Mouse (Mus musculus) limb, embryonic 12.5 days (tissue): ENCODE data around the gene Cyp2s1. TPM values are rescaled to one million over a fixed set of nuclear protein-coding genes. Genes with fewer than 3 reads are reported as not detected.
A peak's percentile ranks its signal among the peaks of the same experiment; 100 is the strongest.

Experiments
- ATAC-seq: fragments of 200-750 bp; cut with Nextera tagmentation; 2 replicates; pipeline ENCODE4 v1.8.0; 2017; ENCODE audit warnings: low read depth, moderate TSS enrichment; ENCODE audit not compliant: insufficient number of reproducible peaks, insufficient read depth, low FRiP score, low TSS enrichment
- H3K27ac ChIP-seq: fragments of 300-500 bp; sonication (generic); 2 replicates; pipeline ENCODE4 v1.5.1; 2016; ENCODE audit warnings: mild to moderate bottlenecking, moderate library complexity
- H3K27me3 ChIP-seq: fragments of 300-500 bp; sonication (generic); 2 replicates; pipeline ENCODE4 v1.6.1; 2016; ENCODE audit warnings: mild to moderate bottlenecking, moderate library complexity
- H3K36me3 ChIP-seq: fragments of 300-500 bp; sonication (generic); 2 replicates; pipeline ENCODE4 v1.6.1; 2016; ENCODE audit warnings: mild to moderate bottlenecking, moderate library complexity
- H3K4me1 ChIP-seq: fragments of 300-500 bp; sonication (generic); replicated peaks from 2 replicates; pipeline ENCODE4 v1.6.1; 2016
- H3K4me2 ChIP-seq: fragments of 300-500 bp; sonication (generic); 2 replicates; pipeline ENCODE4 v1.6.1; 2016; ENCODE audit warnings: mild to moderate bottlenecking, moderate library complexity
- H3K4me3 ChIP-seq: fragments of 300-500 bp; sonication (generic); replicated peaks from 2 replicates; pipeline ENCODE4 v1.5.1; 2016; ENCODE audit warnings: mild to moderate bottlenecking
- H3K9ac ChIP-seq: fragments of 300-500 bp; sonication (generic); replicated peaks from 2 replicates; pipeline ENCODE4 v1.6.1; 2016; ENCODE audit warnings: mild to moderate bottlenecking, moderate library complexity
- H3K9me3 ChIP-seq: fragments of 300-500 bp; sonication (generic); 2 replicates; pipeline ENCODE4 v1.6.1; 2016; ENCODE audit warnings: mild to moderate bottlenecking, moderate library complexity
- WGBS: fragments of 180-500 bp; shearing (Covaris S2); methylation state at CpG from one replicate; pipeline ENCODE4 v1.1.7; 2016; 5-methylcytosine and 5-hydroxymethylcytosine counted together
- polyA plus RNA-seq: library from polyadenylated mRNA; unstranded; fragments of >200 nt; fragmentation: Nextera tagmentation; extraction: Ambion mirVana; gene quantifications from 2 replicates; pipeline ENCODE4 v1.2.1, GENCODE M21; 2016

The Cyp2s1 gene
- 1.2 and 2.1 TPM in 2 replicates for polyA plus RNA-seq

DNA sequence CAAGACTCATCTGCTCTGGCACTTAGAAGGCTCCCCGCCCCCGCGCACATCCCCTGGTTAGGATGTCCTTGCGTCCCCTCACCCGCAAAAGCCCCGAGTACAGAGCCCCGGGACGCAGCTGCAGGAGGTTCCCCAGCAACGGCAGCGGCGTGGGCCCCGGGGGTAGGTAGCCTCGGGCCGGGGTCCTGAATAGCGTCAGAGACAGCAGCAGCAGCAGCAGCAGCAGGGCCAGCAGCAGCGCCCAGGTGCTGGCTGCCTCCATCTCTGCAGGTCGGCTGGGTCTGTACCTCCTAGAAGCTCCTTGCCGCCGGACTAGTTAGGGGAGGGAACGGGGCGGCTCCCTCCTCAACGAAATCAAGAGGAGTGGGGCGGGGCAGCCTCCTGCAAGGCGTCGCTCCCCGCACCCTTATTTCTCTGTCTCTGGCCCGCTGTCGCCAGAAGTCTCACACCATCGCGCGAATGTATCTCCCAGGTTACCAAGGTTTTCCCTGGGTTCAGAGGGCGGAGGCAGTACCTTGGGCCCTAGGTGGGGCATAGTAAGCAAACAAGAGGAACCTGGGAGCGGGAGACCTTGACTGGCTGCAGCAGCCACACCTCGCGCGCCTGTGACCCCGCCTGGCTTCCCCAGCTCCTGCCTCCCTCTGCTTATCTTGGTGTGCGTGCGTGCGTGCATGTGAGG, at the start of gene Cyp2s1:
TSS of gene Cyp2s1 (minus strand) at position 673 of the 679 bp plus-strand sequence.
- H3K9me3 ChIP-seq, result no peaks in the 10 kb centered on the region
- peaks cover 5% of the 10 kb centered on the region; the same call in 1 of the 2 replicates for H3K4me1 ChIP-seq
- H3K27ac ChIP-seq, result no peak within 1 kb of the TSS
- peak within 1 kb of the TSS; percentile 90 for H3K4me2 ChIP-seq
- peak within 1 kb of the TSS; percentile 50 for H3K4me3 ChIP-seq
- H3K9ac ChIP-seq, result peak within 1 kb of the TSS; percentile 57
- under 1% methylated on average over 40 of the region's 40 CpGs for WGBS
- peak; percentile 64 for ATAC-seq
- peaks cover 32% of the 10 kb centered on the region for H3K27me3 ChIP-seq
- no peaks in the 10 kb centered on the region for H3K36me3 ChIP-seq

GRCm38 (mm10) chr7:25864861-25865260, 48.1 kb upstream of the Cyp2s1 start:
- no peaks in the 10 kb centered on the region for H3K36me3 ChIP-seq
- ATAC-seq, result no peak
- no peak overlapping the region for H3K4me3 ChIP-seq
- H3K4me2 ChIP-seq, result no peak overlapping the region
- H3K27ac ChIP-seq, result no peak overlapping the region
- no peaks in the 10 kb centered on the region for H3K27me3 ChIP-seq
- 0 out of 2 replicates have a peak, but pooled peaks cover 13% of the 10 kb centered on the region for H3K9me3 ChIP-seq
- H3K4me1 ChIP-seq, result 0 out of 2 replicates have a peak, but pooled peaks cover 3% of the 10 kb centered on the region
- no peak overlapping the region for H3K9ac ChIP-seq
- WGBS, result 61% methylated on average over 5 of the region's 5 CpGs

DNA sequence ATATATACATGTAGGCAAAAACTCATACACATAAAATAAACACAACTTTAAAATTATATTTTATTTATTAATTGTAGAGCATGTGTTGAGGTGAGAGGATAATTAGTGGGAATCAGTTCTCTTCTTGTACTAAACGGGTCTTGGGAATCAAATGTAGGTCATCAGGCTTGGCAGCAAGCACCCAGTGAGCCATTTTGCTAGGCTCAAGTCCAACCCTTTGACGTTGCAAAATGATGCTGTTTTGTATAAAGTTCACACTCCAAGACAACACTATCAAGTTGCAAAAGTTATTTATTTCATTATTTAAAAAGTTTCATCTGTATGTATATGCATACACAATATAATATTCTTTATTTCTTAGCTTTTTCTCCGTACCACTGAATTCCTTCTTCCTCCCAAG, 47.0 kb upstream of the Cyp2s1 start:
- no peak overlapping the region for H3K27ac ChIP-seq
- 83% methylated on average over 3 of the region's 3 CpGs for WGBS
- H3K9me3 ChIP-seq, result 0 out of 2 replicates have a peak, but pooled peaks cover 10% of the 10 kb centered on the region
- H3K4me2 ChIP-seq, result no peak overlapping the region
- no peak for ATAC-seq
- no peak overlapping the region for H3K9ac ChIP-seq
- no peak overlapping the region for H3K4me3 ChIP-seq
- H3K36me3 ChIP-seq, result no peaks in the 10 kb centered on the region
- 0 out of 2 replicates have a peak, but pooled peaks cover 6% of the 10 kb centered on the region for H3K4me1 ChIP-seq
- H3K27me3 ChIP-seq, result no peaks in the 10 kb centered on the region

DNA sequence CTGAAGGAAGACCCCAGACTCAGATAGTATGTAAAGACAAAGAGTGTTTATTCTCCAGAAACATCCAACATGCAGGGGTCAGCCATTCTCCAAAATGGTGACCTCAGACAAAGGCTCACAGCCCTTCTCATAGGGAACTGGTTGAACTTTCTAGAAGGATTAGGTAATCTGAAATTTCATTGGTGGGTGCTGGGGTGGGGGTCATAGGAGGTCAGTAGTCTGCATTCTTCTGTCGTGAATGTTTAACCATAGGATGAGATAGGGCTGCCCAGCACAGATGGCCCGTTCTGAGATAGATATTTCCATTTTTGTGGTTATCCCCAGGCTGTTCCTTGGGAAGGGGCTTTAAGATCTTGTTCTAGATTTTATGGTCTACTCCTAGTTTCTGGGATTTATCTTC, 45.7 kb upstream of the Cyp2s1 start:
- Histone ChIP-seq H3K27me3 (no peaks in the 10 kb centered on the region), H3K9me3 (0 out of 2 replicates have a peak, but pooled peaks cover under 1% of the 10 kb centered on the region), H3K36me3 (no peaks in the 10 kb centered on the region), H3K4me2 (no peak overlapping the region), H3K9ac (no peak overlapping the region), H3K4me1 (0 out of 2 replicates have a peak, but pooled peaks cover 6% of the 10 kb centered on the region), H3K27ac (no peak overlapping the region), H3K4me3 (no peak overlapping the region)
- ATAC-seq, result no peak
- WGBS, result 74% methylated on average over 2 of the region's 2 CpGs

GRCm38 (mm10) chr7:25859962-25860870, 43.5 kb upstream of the Cyp2s1 start:
- H3K9ac ChIP-seq, result peak overlapping the region; percentile 37; the same call in 1 of the 2 replicates
- no peaks in the 10 kb centered on the region for H3K9me3 ChIP-seq
- peak overlapping the region; percentile 32 for H3K4me3 ChIP-seq
- peak overlapping the region; percentile 57 for H3K4me2 ChIP-seq
- WGBS, result 17% methylated on average over 9 of the region's 9 CpGs
- ATAC-seq, result peak; percentile 65; the same call in 1 of the 2 replicates
- 0 out of 2 replicates have a peak, but pooled peaks cover 6% of the 10 kb centered on the region for H3K4me1 ChIP-seq
- no peaks in the 10 kb centered on the region for H3K36me3 ChIP-seq
- H3K27ac ChIP-seq, result no peak overlapping the region
- H3K27me3 ChIP-seq, result no peaks in the 10 kb centered on the region

DNA sequence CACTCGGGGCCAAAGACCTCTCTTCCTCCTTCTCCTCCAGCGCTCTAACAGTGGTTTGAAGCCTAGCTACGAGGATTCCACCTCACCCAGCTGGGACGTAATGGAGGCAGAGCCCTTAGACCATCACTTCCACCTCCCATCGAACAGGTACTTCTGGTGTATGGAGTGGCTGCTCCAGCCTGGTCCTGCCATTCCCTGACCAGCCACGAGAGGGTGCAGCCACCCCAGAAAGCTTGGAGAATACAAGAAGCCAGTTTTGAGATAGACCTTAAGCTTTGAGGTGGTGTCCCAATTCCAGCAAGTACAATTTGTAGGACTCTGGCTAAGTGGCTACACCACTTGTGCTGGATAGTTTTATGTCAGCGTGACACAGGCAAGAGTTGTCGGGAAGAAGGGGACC, 38.4 kb upstream of the Cyp2s1 start:
- ATAC-seq, result no peak
- Histone ChIP-seq H3K4me2 (no peak overlapping the region), H3K9ac (no peak overlapping the region), H3K27me3 (no peaks in the 10 kb centered on the region), H3K4me1 (0 out of 2 replicates have a peak, but pooled peaks cover 5% of the 10 kb centered on the region), H3K4me3 (no peak overlapping the region), H3K9me3 (no peaks in the 10 kb centered on the region), H3K27ac (no peak overlapping the region), H3K36me3 (no peaks in the 10 kb centered on the region)
- 41% methylated on average over 8 of the region's 8 CpGs for WGBS

DNA sequence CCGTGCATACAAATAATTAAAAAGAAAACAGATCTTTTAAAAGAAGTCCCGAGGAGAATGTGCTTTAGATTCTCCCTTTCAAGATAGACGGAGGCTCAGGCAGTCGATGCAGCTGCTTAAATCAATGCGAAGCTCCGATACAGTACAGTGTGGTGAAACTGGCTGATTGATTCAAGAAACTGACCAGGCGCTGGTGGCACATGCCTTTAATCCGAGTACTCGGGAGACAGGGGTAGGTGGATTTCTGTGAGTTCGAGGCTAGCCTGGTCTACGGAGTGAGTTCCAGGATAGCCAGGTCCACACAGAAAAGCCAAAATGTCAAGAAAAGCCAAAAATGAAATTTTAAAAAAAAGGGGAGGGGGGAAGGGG, 31.7 kb upstream of the Cyp2s1 start:
- 24% methylated on average over 11 of the region's 11 CpGs for WGBS
- peak; percentile 66; the same call in 1 of the 2 replicates for ATAC-seq
- no peaks in the 10 kb centered on the region for H3K9me3 ChIP-seq
- no peaks in the 10 kb centered on the region for H3K36me3 ChIP-seq
- H3K4me2 ChIP-seq, result peak overlapping the region; percentile 50
- no peak overlapping the region for H3K27ac ChIP-seq
- H3K4me1 ChIP-seq, result no peaks in the 10 kb centered on the region
- peak overlapping the region; percentile 41 for H3K4me3 ChIP-seq
- H3K9ac ChIP-seq, result peak overlapping the region; percentile 28
- H3K27me3 ChIP-seq, result no peaks in the 10 kb centered on the region

DNA sequence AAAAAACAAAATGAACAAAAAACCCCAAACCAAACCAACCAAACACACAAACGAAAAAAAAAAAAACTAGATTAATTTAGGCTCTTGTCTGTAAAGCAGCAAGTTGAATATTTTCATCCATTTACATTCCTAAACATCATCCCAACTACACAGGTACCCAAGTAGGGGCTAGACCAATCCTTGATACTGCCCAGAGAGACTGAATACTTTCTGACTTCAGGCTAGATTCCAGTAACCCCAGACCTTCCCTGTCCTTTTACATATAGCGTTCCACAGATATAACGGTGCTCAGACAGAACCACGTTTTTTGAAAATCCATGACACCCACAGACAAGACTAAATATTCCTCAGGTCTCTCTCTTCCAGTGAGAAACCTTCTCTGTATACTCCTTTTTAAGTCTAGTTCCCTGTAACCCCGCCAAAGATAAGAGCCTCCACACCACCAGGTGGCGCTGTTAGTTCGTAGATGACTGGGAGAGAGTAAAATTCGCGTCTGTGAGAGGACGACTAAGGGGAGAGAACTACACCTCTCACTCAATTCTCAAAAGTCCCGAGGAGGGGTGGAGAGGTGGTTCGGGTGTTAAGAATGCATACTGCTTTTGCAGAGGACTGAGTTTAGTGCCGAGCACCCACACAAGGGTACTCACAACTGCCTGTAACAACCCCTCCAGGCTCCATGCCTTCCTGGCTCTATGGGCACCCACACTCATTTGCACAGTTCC, 31.2 kb upstream of the Cyp2s1 start:
- Histone ChIP-seq H3K4me3 (peak overlapping the region; percentile 41), H3K9me3 (no peaks in the 10 kb centered on the region), H3K36me3 (no peaks in the 10 kb centered on the region), H3K9ac (peak overlapping the region; percentile 28), H3K4me1 (no peaks in the 10 kb centered on the region), H3K27me3 (no peaks in the 10 kb centered on the region), H3K4me2 (peak overlapping the region; percentile 50), H3K27ac (no peak overlapping the region)
- ATAC-seq, result peak; percentile 58; the same call in 1 of the 2 replicates
- 10% methylated on average over 13 of the region's 13 CpGs for WGBS

DNA sequence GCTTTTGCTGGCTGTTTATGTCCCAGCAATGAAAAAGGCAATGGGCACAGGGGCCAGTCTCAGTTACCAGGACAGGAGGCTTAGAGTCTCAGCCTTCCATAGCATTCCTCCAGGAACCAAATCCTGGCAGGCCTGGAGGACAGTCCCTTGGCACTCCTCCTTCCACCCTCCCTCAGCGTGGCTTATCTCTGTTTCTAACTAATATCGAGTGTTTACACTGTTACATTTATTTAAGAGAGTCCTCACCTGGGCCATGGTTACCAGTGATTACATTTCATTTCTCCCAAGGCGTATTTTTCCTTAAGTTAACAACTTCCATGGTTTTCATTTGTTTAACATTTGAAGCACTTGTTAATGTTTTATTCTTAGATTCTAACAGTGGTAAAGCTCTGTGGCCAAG, 28.2 kb upstream of the Cyp2s1 start:
- no peaks in the 10 kb centered on the region for H3K4me1 ChIP-seq
- no peak overlapping the region for H3K4me3 ChIP-seq
- no peak for ATAC-seq
- no peaks in the 10 kb centered on the region for H3K9me3 ChIP-seq
- WGBS, result 67% methylated on average over 3 of the region's 3 CpGs
- H3K9ac ChIP-seq, result no peak overlapping the region
- H3K27me3 ChIP-seq, result no peaks in the 10 kb centered on the region
- H3K27ac ChIP-seq, result no peak overlapping the region
- H3K36me3 ChIP-seq, result no peaks in the 10 kb centered on the region
- H3K4me2 ChIP-seq, result no peak overlapping the region

- Histone ChIP-seq H3K4me2 (no peak overlapping the region), H3K9me3 (no peaks in the 10 kb centered on the region), H3K9ac (no peak overlapping the region), H3K4me3 (no peak overlapping the region), H3K4me1 (no peaks in the 10 kb centered on the region), H3K36me3 (no peaks in the 10 kb centered on the region), H3K27me3 (no peaks in the 10 kb centered on the region), H3K27ac (no peak overlapping the region)
- 61% methylated on average over 8 of the region's 8 CpGs for WGBS
- ATAC-seq, result no peak
These were observed 27.7 kb upstream of the Cyp2s1 start for GRCm38 (mm10) chr7:25844423-25844822.
